In the genomic region with DNA sequence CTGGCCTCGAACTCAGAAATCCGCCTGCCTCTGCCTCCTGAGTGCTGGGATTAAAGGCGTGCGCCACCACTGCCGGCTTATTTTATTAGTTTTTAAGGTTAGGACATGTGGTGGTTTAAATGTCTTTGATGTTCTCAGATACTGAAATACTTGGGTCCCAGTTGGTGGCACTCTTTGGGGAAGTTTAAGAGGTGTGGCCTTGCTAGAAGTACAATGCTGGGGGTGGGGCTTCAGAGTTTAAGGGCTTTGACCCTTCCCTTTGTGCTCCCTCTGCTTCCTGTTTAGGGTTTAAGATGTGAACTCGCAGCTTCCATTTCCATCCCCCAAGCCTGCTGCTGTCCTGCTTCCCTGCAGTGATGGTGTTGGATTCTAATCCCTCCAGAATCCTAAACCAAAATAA, we compare ENCODE assay signal across 26 mouse cellular contexts. TPM values are rescaled to one million over a fixed set of nuclear protein-coding genes. Genes with fewer than 3 reads are reported as not detected.
DNase-seq lines count a peak whose midpoint lies in the region; ATAC-seq and TF ChIP-seq lines count a peak whose summit lies in the region.
"Had no signal": no experiment of that assay in that cellular context is flagged by ENCODE, and none has a peak within 500 bp of the region (broad histone marks: within the 10 kb centered on the region; RNA-seq: fewer than 3 reads in every experiment).

No protein-coding gene starts in this region.

- DNase-seq in forebrain, embryonic 11.5 days (ENCODE audit: low spot score) = peak; percentile 20
- DNase-seq in forebrain, postnatal 0 days = no peak
- DNase-seq in kidney, postnatal 10 days = peak; percentile 1
- DNase-seq in ES-CJ7 (ENCODE audit: low read depth, low spot score) = peak; percentile 58
- peak; percentile 73 for DNase-seq in ZHBTc4 (ENCODE audit: low read depth, low spot score)
- no peak for DNase-seq in hindbrain, postnatal 0 days (ENCODE audit: low spot score)
- DNase-seq: adrenal gland, adult 2 months; adrenal gland, postnatal 10 days; adrenal gland, postnatal 25 days; B cell, adult 2 months; cerebellum, adult 11 months; cerebellum, adult 18-20 months; cerebellum, adult 8-10 months; cerebellum, adult 9-11 months; cerebellum, postnatal 36 days; embryo, embryonic 11 days had no signal

- WGBS in forebrain, embryonic 11.5 days = 82% methylated on average over 6 of the region's 6 CpGs
- WGBS in forebrain, postnatal 0 days = 82% methylated on average over 6 of the region's 6 CpGs
- WGBS in kidney, embryonic 15.5 days = 83% methylated on average over 6 of the region's 6 CpGs
- WGBS in hindbrain, postnatal 0 days = 79% methylated on average over 6 of the region's 6 CpGs

- no peak overlapping the region for H3K9ac ChIP-seq in forebrain, embryonic 11.5 days (ENCODE audit: low read length)
- H3K9ac ChIP-seq in forebrain, postnatal 0 days = no peak overlapping the region
- no peak overlapping the region for H3K9ac ChIP-seq in kidney, embryonic 15.5 days
- H3K9ac ChIP-seq in hindbrain, postnatal 0 days (replicated peaks; ENCODE audit: low read length) = no peak overlapping the region
- H3K9ac ChIP-seq: embryonic facial prominence, embryonic 13.5 days; embryonic facial prominence, embryonic 15.5 days; forebrain, embryonic 13.5 days had no signal

- H3K27ac ChIP-seq in forebrain, embryonic 11.5 days (ENCODE audit: low read depth, low read length) = no peak overlapping the region
- H3K27ac ChIP-seq in forebrain, postnatal 0 days (ENCODE audit: low read depth, low read length) = no peak overlapping the region
- H3K27ac ChIP-seq in kidney, embryonic 15.5 days = no peak overlapping the region
- no peak overlapping the region for H3K27ac ChIP-seq in hindbrain, postnatal 0 days
- H3K27ac ChIP-seq: embryonic facial prominence, embryonic 13.5 days; embryonic facial prominence, embryonic 15.5 days; forebrain, embryonic 10.5 days; forebrain, embryonic 13.5 days had no signal

- no peaks in the 10 kb centered on the region for H3K27me3 ChIP-seq in forebrain, embryonic 11.5 days (ENCODE audit: control insufficient read depth, insufficient read depth, low read length)
- H3K27me3 ChIP-seq in forebrain, postnatal 0 days (ENCODE audit: insufficient read depth, low read length) = no peaks in the 10 kb centered on the region
- H3K27me3 ChIP-seq in kidney, embryonic 15.5 days = no peaks in the 10 kb centered on the region
- no peaks in the 10 kb centered on the region for H3K27me3 ChIP-seq in hindbrain, postnatal 0 days (ENCODE audit: insufficient read depth, low read length)
- H3K27me3 ChIP-seq: CH12.LX; embryonic facial prominence, embryonic 13.5 days; embryonic facial prominence, embryonic 15.5 days; forebrain, embryonic 13.5 days had no signal

- H3K4me1 ChIP-seq in forebrain, embryonic 11.5 days (replicated peaks; ENCODE audit: control insufficient read depth, insufficient read depth, low read length) = peaks cover 2% of the 10 kb centered on the region; the same call in 1 of the 2 replicates
- H3K4me1 ChIP-seq in forebrain, postnatal 0 days (ENCODE audit: insufficient read depth) = no peaks in the 10 kb centered on the region
- peaks cover 5% of the 10 kb centered on the region; the same call in 1 of the 2 replicates for H3K4me1 ChIP-seq in kidney, embryonic 15.5 days
- no peaks in the 10 kb centered on the region for H3K4me1 ChIP-seq in hindbrain, postnatal 0 days (ENCODE audit: insufficient read depth, low read length)
- H3K4me1 ChIP-seq: embryonic facial prominence, embryonic 15.5 days had no signal

- no peaks in the 10 kb centered on the region for H3K9me3 ChIP-seq in forebrain, embryonic 11.5 days (ENCODE audit: control insufficient read depth, low read length)
- H3K9me3 ChIP-seq in forebrain, postnatal 0 days (ENCODE audit: low read length) = no peaks in the 10 kb centered on the region
- no peaks in the 10 kb centered on the region for H3K9me3 ChIP-seq in kidney, embryonic 15.5 days (replicated peaks)
- no peaks in the 10 kb centered on the region for H3K9me3 ChIP-seq in hindbrain, postnatal 0 days (ENCODE audit: low read length)
- H3K9me3 ChIP-seq: embryonic facial prominence, embryonic 13.5 days; embryonic facial prominence, embryonic 15.5 days; forebrain, embryonic 13.5 days had no signal

- H3K36me3 ChIP-seq in forebrain, embryonic 11.5 days (ENCODE audit: control insufficient read depth, insufficient read depth, low read length) = no peaks in the 10 kb centered on the region
- H3K36me3 ChIP-seq in forebrain, postnatal 0 days (ENCODE audit: insufficient read depth) = no peaks in the 10 kb centered on the region
- no peaks in the 10 kb centered on the region for H3K36me3 ChIP-seq in kidney, embryonic 15.5 days
- H3K36me3 ChIP-seq in hindbrain, postnatal 0 days (ENCODE audit: insufficient read depth, low read length) = no peaks in the 10 kb centered on the region
- H3K36me3 ChIP-seq: embryonic facial prominence, embryonic 13.5 days had no signal

- H3K4me2 ChIP-seq in forebrain, embryonic 11.5 days (ENCODE audit: low read depth, low read length, severe bottlenecking) = no peak overlapping the region
- H3K4me2 ChIP-seq in forebrain, postnatal 0 days (ENCODE audit: low read depth) = no peak overlapping the region
- no peak overlapping the region for H3K4me2 ChIP-seq in kidney, embryonic 15.5 days
- H3K4me2 ChIP-seq in hindbrain, postnatal 0 days (ENCODE audit: low read depth, low read length) = no peak overlapping the region
- H3K4me2 ChIP-seq: embryonic facial prominence, embryonic 13.5 days; embryonic facial prominence, embryonic 15.5 days; forebrain, embryonic 13.5 days had no signal

- H3K4me3 ChIP-seq in forebrain, embryonic 11.5 days (ENCODE audit: low read depth, low read length) = no peak overlapping the region
- H3K4me3 ChIP-seq in forebrain, postnatal 0 days (ENCODE audit: low read depth, low read length) = no peak overlapping the region
- no peak overlapping the region for H3K4me3 ChIP-seq in kidney, embryonic 15.5 days (replicated peaks)
- no peak overlapping the region for H3K4me3 ChIP-seq in hindbrain, postnatal 0 days (ENCODE audit: low read length)
- H3K4me3 ChIP-seq: embryonic facial prominence, embryonic 13.5 days; embryonic facial prominence, embryonic 15.5 days; erythroblast, embryonic 14.5 days; forebrain, embryonic 10.5 days; forebrain, embryonic 13.5 days had no signal

- no peak for TF ChIP-seq CTCF in forebrain, postnatal 0 days (IDR thresholded peaks at IDR 0.05; ENCODE audit: low read depth)
- no peak for TF ChIP-seq CTCF in hindbrain, postnatal 0 days (IDR thresholded peaks at IDR 0.05; ENCODE audit: low read depth)

- no peak for ATAC-seq in forebrain, embryonic 11.5 days (replicated peaks; ENCODE audit: low FRiP score)
- ATAC-seq in forebrain, postnatal 0 days = no peak
- no peak for ATAC-seq in kidney, embryonic 15.5 days (replicated peaks; ENCODE audit: low FRiP score)
- ATAC-seq in hindbrain, postnatal 0 days = no peak
- ATAC-seq: CD4-positive, CD25-positive, alpha-beta regulatory T cell, adult 4 months; forebrain, embryonic 13.5 days; forebrain, embryonic 16.5 days had no signal

RNA-seq across cellular contexts. Expression of a gene that starts 18.0 kb away (rescaled TPM):
- polyA plus RNA-seq in forebrain, embryonic 11.5 days (2014; fragmentation: Nextera tagmentation; extraction: Ambion mirVana) = 82.6 and 100 TPM in 2 replicates
- 96.9 and 99.0 TPM in 2 replicates for total RNA-seq in forebrain, postnatal 0 days (2014; rRNA removed)
- 105 and 106 TPM in 2 replicates for polyA plus RNA-seq in forebrain, postnatal 0 days (2015; fragmentation: Nextera tagmentation; extraction: Ambion mirVana)
- polyA plus RNA-seq in kidney, embryonic 15.5 days (2015; fragmentation: Nextera tagmentation; extraction: Ambion mirVana) = 84.4 and 94.9 TPM in 2 replicates
- 78.4 and 105 TPM in 2 replicates for total RNA-seq in hindbrain, postnatal 0 days (2014; rRNA removed)
- 108 and 114 TPM in 2 replicates for polyA plus RNA-seq in hindbrain, postnatal 0 days (2015; fragmentation: Nextera tagmentation; extraction: Ambion mirVana)

RNA-seq across cellular contexts. Expression of a gene that starts 21.7 kb away (rescaled TPM):
- polyA plus RNA-seq in forebrain, embryonic 11.5 days (2014; fragmentation: Nextera tagmentation; extraction: Ambion mirVana) = 140 and 143 TPM in 2 replicates
- total RNA-seq in forebrain, postnatal 0 days (2014; rRNA removed) = 14.0 and 27.1 TPM in 2 replicates
- 40.5 and 41.8 TPM in 2 replicates for polyA plus RNA-seq in forebrain, postnatal 0 days (2015; fragmentation: Nextera tagmentation; extraction: Ambion mirVana)
- polyA plus RNA-seq in kidney, embryonic 15.5 days (2015; fragmentation: Nextera tagmentation; extraction: Ambion mirVana) = 123 and 126 TPM in 2 replicates
- 1.3 and 11.4 TPM in 2 replicates for total RNA-seq in hindbrain, postnatal 0 days (2014; rRNA removed)
- 45.9 and 49.3 TPM in 2 replicates for polyA plus RNA-seq in hindbrain, postnatal 0 days (2015; fragmentation: Nextera tagmentation; extraction: Ambion mirVana)

RNA-seq across cellular contexts. Expression of a gene that starts 21.7 kb away (rescaled TPM):
- 17.3 and 20.8 TPM in 2 replicates for polyA plus RNA-seq in forebrain, embryonic 11.5 days (2014; fragmentation: Nextera tagmentation; extraction: Ambion mirVana)
- total RNA-seq in forebrain, postnatal 0 days (2014; rRNA removed) = 32.3 and 40.5 TPM in 2 replicates
- polyA plus RNA-seq in forebrain, postnatal 0 days (2015; fragmentation: Nextera tagmentation; extraction: Ambion mirVana) = 10.3 and 13.9 TPM in 2 replicates
- polyA plus RNA-seq in kidney, embryonic 15.5 days (2015; fragmentation: Nextera tagmentation; extraction: Ambion mirVana) = 14.9 and 15.3 TPM in 2 replicates
- total RNA-seq in hindbrain, postnatal 0 days (2014; rRNA removed) = 24.1 and 25.2 TPM in 2 replicates
- 13.8 and 14.7 TPM in 2 replicates for polyA plus RNA-seq in hindbrain, postnatal 0 days (2015; fragmentation: Nextera tagmentation; extraction: Ambion mirVana)

RNA-seq across cellular contexts. Expression of a gene that starts 33.8 kb away (rescaled TPM):
- not detected in 2 replicates for polyA plus RNA-seq in forebrain, embryonic 11.5 days (2014; fragmentation: Nextera tagmentation; extraction: Ambion mirVana)
- not detected in 2 replicates for total RNA-seq in forebrain, postnatal 0 days (2014; rRNA removed)
- not detected in 2 replicates for polyA plus RNA-seq in forebrain, postnatal 0 days (2015; fragmentation: Nextera tagmentation; extraction: Ambion mirVana)
- polyA plus RNA-seq in kidney, embryonic 15.5 days (2015; fragmentation: Nextera tagmentation; extraction: Ambion mirVana) = not detected in 2 replicates
- total RNA-seq in hindbrain, postnatal 0 days (2014; rRNA removed) = 0.10 TPM in 1 of 2 replicates, not detected in the other
- polyA plus RNA-seq in hindbrain, postnatal 0 days (2015; fragmentation: Nextera tagmentation; extraction: Ambion mirVana) = 0.10 TPM in 1 of 2 replicates, not detected in the other
- total RNA-seq: CH12.LX; common myeloid progenitor, adult 5-6 weeks had no signal
- polyA plus RNA-seq: CD4-positive, CD25-positive, alpha-beta regulatory T cell, adult 4 months; embryonic facial prominence, embryonic 13.5 days; embryonic facial prominence, embryonic 15.5 days; erythroblast, embryonic 14.5 days; forebrain, embryonic 13.5 days; forebrain, embryonic 16.5 days had no signal

Comparison
In these comparisons a context has a peak if more than half of its experiments do, and no peak if none do; other contexts are left out.
1. DNase-seq: peak in forebrain, embryonic 11.5 days (single experiment), kidney, postnatal 10 days (single experiment), ES-CJ7 (single experiment) and ZHBTc4 (single experiment); none in forebrain, postnatal 0 days (single experiment) and hindbrain, postnatal 0 days (single experiment).